Mouse (Mus musculus) limb, embryonic 12.5 days (tissue): ENCODE data around the gene Pank4. TPM values are rescaled to one million over a fixed set of nuclear protein-coding genes. Genes with fewer than 3 reads are reported as not detected.

Experiments
- ATAC-seq: fragments of 200-750 bp; cut with Nextera tagmentation; 2 replicates; pipeline ENCODE4 v1.8.0; 2017; ENCODE audit warnings: low read depth, moderate TSS enrichment; ENCODE audit not compliant: insufficient number of reproducible peaks, insufficient read depth, low FRiP score, low TSS enrichment
- H3K27ac ChIP-seq: fragments of 300-500 bp; sonication (generic); 2 replicates; pipeline ENCODE4 v1.5.1; 2016; ENCODE audit warnings: mild to moderate bottlenecking, moderate library complexity
- H3K27me3 ChIP-seq: fragments of 300-500 bp; sonication (generic); 2 replicates; pipeline ENCODE4 v1.6.1; 2016; ENCODE audit warnings: mild to moderate bottlenecking, moderate library complexity
- H3K36me3 ChIP-seq: fragments of 300-500 bp; sonication (generic); 2 replicates; pipeline ENCODE4 v1.6.1; 2016; ENCODE audit warnings: mild to moderate bottlenecking, moderate library complexity
- H3K4me1 ChIP-seq: fragments of 300-500 bp; sonication (generic); replicated peaks from 2 replicates; pipeline ENCODE4 v1.6.1; 2016
- H3K4me2 ChIP-seq: fragments of 300-500 bp; sonication (generic); 2 replicates; pipeline ENCODE4 v1.6.1; 2016; ENCODE audit warnings: mild to moderate bottlenecking, moderate library complexity
- H3K4me3 ChIP-seq: fragments of 300-500 bp; sonication (generic); replicated peaks from 2 replicates; pipeline ENCODE4 v1.5.1; 2016; ENCODE audit warnings: mild to moderate bottlenecking
- H3K9ac ChIP-seq: fragments of 300-500 bp; sonication (generic); replicated peaks from 2 replicates; pipeline ENCODE4 v1.6.1; 2016; ENCODE audit warnings: mild to moderate bottlenecking, moderate library complexity
- H3K9me3 ChIP-seq: fragments of 300-500 bp; sonication (generic); 2 replicates; pipeline ENCODE4 v1.6.1; 2016; ENCODE audit warnings: mild to moderate bottlenecking, moderate library complexity
- WGBS: fragments of 180-500 bp; shearing (Covaris S2); methylation state at CpG from one replicate; pipeline ENCODE4 v1.1.7; 2016; 5-methylcytosine and 5-hydroxymethylcytosine counted together
- polyA plus RNA-seq: library from polyadenylated mRNA; unstranded; fragments of >200 nt; fragmentation: Nextera tagmentation; extraction: Ambion mirVana; gene quantifications from 2 replicates; pipeline ENCODE4 v1.2.1, GENCODE M21; 2016

Gene Pank4
- polyA plus RNA-seq, 1 experiment from 2014 or later = 56.3 TPM

DNA sequence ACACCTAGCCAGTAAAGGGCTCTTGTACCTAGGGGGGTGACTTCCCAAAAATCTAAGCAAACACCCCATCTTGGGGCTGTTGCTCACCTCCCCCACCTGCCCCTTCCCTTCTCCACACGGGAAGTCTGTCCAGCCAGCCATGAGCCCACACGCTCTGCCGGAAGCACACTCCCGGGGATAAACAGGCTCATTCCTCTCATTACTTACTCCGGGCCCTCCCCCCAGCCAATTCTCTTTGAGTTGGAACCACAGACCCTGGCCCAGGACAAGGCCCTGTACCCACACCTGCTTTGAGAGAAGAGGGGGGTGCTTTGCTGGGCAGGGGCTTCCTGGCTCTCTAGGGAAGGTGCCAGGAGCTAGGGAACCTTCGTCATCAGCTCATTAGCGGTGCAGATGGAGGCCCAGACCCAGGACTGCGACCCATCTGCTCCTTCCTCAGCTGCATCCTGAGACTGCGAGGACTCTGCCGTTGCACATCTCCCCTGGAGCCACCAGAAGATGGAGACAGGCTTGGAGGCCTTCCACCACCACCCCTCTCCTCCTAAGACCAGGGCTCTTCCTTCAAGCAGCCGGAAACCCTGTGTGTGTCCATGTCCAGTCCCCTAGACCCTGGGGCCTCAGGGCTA, 53.4 kb downstream of the Pank4 start:
- Histone ChIP-seq H3K27me3 (peaks cover 21% of the 10 kb centered on the region), H3K9ac (no peak overlapping the region), H3K4me2 (no peak overlapping the region), H3K4me1 (peaks cover 23% of the 10 kb centered on the region), H3K9me3 (no peaks in the 10 kb centered on the region), H3K36me3 (no peaks in the 10 kb centered on the region), H3K4me3 (no peak overlapping the region), H3K27ac (no peak overlapping the region)
- no peak for ATAC-seq
- WGBS = 64% methylated on average over 11 of the region's 11 CpGs

DNA sequence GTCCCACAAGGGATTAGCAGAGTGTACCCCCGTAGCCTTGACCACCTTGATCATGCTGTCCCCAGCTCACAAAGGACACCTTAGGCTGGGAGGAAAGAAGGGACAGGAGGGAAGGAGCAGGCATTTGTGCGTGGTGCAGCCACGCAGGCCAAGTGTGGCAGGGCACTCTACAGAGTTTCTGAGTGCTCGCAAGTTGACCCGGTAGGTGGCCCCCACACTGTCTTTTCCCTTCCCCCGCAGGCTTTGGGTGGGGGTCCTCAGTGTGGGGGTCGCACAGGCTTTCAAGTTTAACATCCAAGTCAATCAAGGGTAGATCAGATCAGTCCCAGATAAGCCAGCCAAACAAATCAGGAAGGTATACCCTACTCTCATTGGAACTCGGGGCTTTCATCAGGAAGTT, 54.1 kb downstream of the Pank4 start:
- Histone ChIP-seq H3K27me3 (peaks cover 21% of the 10 kb centered on the region), H3K36me3 (no peaks in the 10 kb centered on the region), H3K4me1 (peaks cover 23% of the 10 kb centered on the region), H3K4me3 (no peak overlapping the region), H3K9ac (no peak overlapping the region), H3K4me2 (no peak overlapping the region), H3K27ac (no peak overlapping the region), H3K9me3 (no peaks in the 10 kb centered on the region)
- WGBS = 81% methylated on average over 8 of the region's 8 CpGs
- ATAC-seq = no peak

DNA sequence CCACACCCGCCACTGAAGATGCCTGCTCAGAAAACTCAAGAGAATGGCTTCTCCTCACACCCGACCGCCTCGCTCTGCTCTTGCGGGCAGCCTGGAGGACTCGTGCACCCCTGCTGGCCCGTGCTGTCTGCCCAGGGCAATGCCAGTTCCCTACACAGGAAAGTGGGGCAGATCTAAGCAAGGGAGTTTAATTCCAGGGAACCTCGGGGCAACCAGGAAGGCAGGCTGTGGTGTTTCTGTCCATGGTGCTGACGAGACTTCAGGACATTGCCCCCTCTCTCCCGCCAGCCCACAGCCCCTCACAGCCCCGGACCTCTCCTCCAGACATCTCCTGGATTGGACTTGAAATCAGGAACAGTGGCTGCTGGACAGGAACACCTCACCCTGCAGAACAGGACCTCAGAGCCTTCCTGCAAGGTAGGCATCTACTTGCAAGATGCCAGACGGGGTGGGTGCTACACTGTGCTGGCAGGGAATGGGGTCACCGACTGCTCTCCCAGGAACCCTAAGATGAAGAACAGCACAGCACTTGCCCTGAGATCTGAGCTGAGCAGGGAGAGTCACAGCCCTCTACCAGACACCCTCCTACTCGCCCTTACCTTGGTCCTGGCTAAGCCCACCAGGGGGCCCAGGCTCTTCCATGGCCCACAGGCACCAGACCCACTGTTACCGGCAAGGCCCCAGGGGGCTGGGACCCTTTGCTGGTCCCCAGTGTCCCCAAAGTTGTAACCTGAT, 54.8 kb downstream of the Pank4 start:
- Histone ChIP-seq H3K4me3 (0 out of 2 replicates have a peak overlapping the region, but pooled peaks have one; percentile 1), H3K4me1 (peaks cover 23% of the 10 kb centered on the region), H3K27me3 (peaks cover 23% of the 10 kb centered on the region), H3K4me2 (peak overlapping the region; percentile 30; the same call in 1 of the 2 replicates), H3K27ac (no peak overlapping the region), H3K36me3 (no peaks in the 10 kb centered on the region), H3K9ac (no peak overlapping the region), H3K9me3 (no peaks in the 10 kb centered on the region)
- WGBS = 6% methylated on average over 15 of the region's 15 CpGs
- ATAC-seq = peak; percentile 37; the same call in 1 of the 2 replicates

DNA sequence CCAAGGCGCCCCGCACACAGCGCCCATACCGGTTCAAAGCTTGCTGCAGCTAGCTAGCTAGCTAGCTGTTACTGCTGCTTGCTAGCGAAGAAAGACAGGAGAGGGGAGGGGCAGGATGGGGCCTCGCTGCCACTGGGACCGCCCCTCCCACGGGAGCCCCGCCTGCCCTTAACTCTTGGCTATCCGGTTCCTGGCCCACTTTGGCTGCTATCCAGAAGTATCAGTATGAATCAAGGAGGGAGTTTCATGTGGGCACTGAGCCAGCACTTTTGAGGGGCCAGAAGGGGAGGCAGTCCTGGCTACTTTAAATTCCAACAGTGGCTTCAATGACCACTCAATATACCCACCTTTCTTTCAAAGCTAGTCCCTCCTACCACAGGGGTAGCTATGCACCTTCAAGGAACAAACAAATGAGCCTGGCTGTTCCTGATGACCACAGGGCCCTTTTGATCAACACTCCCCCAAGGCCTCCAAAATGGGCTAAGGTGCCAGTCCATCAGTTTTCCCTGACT, 55.5 kb downstream of the Pank4 start:
- H3K27ac ChIP-seq = no peak overlapping the region
- peak overlapping the region; percentile 30; the same call in 1 of the 2 replicates for H3K4me2 ChIP-seq
- WGBS = 1% methylated on average over 10 of the region's 10 CpGs
- H3K4me1 ChIP-seq = peaks cover 23% of the 10 kb centered on the region
- no peaks in the 10 kb centered on the region for H3K36me3 ChIP-seq
- peaks cover 29% of the 10 kb centered on the region for H3K27me3 ChIP-seq
- 0 out of 2 replicates have a peak overlapping the region, but pooled peaks have one; percentile 1 for H3K4me3 ChIP-seq
- no peak overlapping the region for H3K9ac ChIP-seq
- no peaks in the 10 kb centered on the region for H3K9me3 ChIP-seq
- ATAC-seq = peak; percentile 17; the same call in 1 of the 2 replicates

DNA sequence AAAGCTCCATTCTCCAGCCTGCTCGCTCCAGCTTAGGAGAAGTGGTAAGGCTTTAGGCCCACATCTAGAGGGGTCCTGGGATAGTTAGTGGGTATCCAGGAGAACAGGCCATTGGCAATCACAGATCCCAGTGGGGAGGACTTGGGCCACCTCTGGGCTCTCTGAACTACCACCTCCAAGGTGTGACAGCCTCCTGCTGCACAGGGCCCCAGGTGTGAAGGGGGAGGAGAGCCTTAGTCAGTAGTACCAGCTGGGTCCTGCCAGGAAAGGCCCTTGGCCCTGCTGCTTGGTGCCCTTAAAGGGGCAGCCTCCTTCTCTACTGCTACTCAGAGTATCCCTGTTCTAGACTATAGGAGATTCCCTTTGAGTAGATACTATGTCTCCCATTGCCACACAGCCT, 56.2 kb downstream of the Pank4 start:
- no peak overlapping the region for H3K9ac ChIP-seq
- H3K27me3 ChIP-seq = peaks cover 29% of the 10 kb centered on the region
- H3K36me3 ChIP-seq = no peaks in the 10 kb centered on the region
- no peak for ATAC-seq
- peaks cover 23% of the 10 kb centered on the region for H3K4me1 ChIP-seq
- H3K4me2 ChIP-seq = no peak overlapping the region
- H3K4me3 ChIP-seq = no peak overlapping the region
- no peak overlapping the region for H3K27ac ChIP-seq
- 48% methylated on average over 1 of the region's 1 CpGs for WGBS
- no peaks in the 10 kb centered on the region for H3K9me3 ChIP-seq

DNA sequence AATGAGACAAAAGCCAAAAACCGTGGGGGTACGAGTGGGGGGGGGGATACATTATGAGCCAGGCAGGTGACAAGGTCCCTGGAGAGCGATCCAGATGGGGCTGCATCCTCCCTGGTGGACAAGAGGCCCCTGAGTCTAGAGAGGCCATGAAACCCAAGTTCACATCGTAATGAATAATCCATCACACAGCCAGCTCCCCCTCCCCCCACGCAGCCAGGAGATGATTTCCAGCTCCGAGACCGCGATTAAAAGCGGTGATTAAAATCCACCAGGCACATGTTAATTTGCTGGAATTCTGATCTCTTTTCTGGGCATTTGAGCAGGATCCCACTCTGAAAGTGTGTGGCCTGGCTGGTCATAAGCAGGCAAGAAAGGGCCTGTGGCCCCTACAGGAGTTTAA, 56.9 kb downstream of the Pank4 start:
- no peak overlapping the region for H3K4me2 ChIP-seq
- peaks cover 29% of the 10 kb centered on the region for H3K27me3 ChIP-seq
- 58% methylated on average over 9 of the region's 9 CpGs for WGBS

DNA sequence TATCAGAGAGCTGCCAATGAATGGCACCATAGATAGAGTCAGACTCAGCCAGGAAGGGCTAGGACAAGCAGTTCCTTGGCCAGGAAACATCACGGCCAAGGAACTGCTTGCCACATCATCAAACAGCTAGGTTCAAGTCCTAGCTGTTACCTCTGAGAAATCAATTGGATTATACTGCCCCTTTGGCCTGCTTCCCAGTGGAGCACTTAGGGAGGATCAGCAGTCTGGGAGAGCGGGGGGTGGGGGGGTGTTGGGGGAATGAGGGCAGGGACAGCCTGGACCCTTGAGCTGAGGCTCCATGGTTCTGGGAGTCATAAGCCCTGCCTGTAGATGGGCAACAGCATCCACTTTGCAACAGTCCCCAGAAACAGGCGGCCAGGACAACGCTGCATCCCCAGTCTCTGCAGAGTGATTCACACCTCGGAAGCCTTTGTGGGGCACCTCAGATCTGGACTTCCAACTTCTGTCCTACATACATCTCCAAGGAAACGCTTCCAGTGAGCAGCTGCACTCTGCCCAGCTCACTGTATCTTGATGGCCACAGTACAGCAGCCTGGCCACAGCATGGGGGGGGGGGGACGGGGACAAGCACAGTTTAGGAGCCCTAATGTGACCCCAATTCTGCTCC, 58.4 kb downstream of the Pank4 start:
- H3K9me3 ChIP-seq = no peaks in the 10 kb centered on the region
- no peak overlapping the region for H3K27ac ChIP-seq
- no peak overlapping the region for H3K4me3 ChIP-seq
- no peaks in the 10 kb centered on the region for H3K36me3 ChIP-seq
- 65% methylated on average over 7 of the region's 7 CpGs for WGBS
- ATAC-seq = no peak
- H3K4me1 ChIP-seq = peaks cover 23% of the 10 kb centered on the region
- H3K4me2 ChIP-seq = no peak overlapping the region
- H3K27me3 ChIP-seq = peaks cover 21% of the 10 kb centered on the region
- H3K9ac ChIP-seq = no peak overlapping the region

More for the DNA sequence above, 56.9 kb downstream of the Pank4 start:
- H3K9ac ChIP-seq = no peak overlapping the region
- no peak overlapping the region for H3K4me3 ChIP-seq
- no peak for ATAC-seq
- H3K4me1 ChIP-seq = peaks cover 23% of the 10 kb centered on the region
- H3K27ac ChIP-seq = no peak overlapping the region
- no peaks in the 10 kb centered on the region for H3K9me3 ChIP-seq
- H3K36me3 ChIP-seq = no peaks in the 10 kb centered on the region

DNA sequence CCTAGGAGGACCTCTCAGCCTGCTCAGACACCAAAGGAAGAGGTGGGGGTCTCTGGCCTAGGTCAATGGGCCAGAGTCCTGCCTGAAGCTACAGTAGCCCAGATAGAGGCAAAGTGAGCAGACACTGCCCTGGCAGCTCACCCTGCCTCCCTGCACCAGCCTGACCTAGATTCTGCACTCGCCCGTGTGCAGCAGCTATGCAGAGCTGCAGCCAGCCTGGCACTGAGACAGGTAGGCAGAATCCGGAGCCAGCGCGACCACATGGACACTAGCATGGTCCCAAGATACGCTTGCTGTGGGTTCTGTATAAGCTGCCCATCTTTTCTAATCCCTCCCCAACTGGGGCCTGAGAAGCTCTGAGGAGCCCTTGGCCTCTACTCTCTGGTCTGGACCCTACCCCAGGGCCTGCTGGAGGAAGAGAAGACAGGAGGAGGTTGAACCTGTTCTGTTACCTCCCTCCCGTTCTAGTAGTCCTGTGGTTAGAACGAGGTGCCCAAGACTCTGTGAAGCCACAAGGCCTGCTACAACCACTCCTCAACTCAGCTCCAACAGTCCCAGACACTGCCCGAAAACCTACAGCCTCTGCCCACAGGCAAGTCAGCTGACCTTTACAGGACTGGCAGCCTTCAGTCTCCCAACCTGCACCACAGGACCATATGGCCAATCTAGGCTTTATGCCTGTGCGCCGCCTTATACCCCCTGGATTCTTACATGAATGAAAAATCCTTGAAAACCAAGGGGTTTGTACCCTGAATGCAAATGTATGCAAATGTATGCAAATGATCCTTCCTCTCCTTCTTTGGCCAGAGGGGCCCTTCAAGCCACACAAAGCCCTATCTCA, 60.5 kb downstream of the Pank4 start:
- Histone ChIP-seq H3K4me2 (no peak overlapping the region), H3K27ac (no peak overlapping the region)
- ATAC-seq = no peak

More for the DNA sequence above, 60.5 kb downstream of the Pank4 start:
- no peak overlapping the region for H3K4me3 ChIP-seq
- no peaks in the 10 kb centered on the region for H3K9me3 ChIP-seq
- peaks cover 14% of the 10 kb centered on the region for H3K4me1 ChIP-seq
- 84% methylated on average over 11 of the region's 11 CpGs for WGBS
- 0 out of 2 replicates have a peak, but pooled peaks cover 8% of the 10 kb centered on the region for H3K27me3 ChIP-seq
- H3K9ac ChIP-seq = no peak overlapping the region
- no peaks in the 10 kb centered on the region for H3K36me3 ChIP-seq
